Mouse (Mus musculus): ENCODE results near the gene Dnttip1. TPM values are rescaled to one million over a fixed set of nuclear protein-coding genes. Genes with fewer than 3 reads are reported as not detected.

Dnttip1 gene
- total and polyA plus RNA-seq, 3 experiments: 15.9 to 21.9 (median 21.8) TPM

DNA sequence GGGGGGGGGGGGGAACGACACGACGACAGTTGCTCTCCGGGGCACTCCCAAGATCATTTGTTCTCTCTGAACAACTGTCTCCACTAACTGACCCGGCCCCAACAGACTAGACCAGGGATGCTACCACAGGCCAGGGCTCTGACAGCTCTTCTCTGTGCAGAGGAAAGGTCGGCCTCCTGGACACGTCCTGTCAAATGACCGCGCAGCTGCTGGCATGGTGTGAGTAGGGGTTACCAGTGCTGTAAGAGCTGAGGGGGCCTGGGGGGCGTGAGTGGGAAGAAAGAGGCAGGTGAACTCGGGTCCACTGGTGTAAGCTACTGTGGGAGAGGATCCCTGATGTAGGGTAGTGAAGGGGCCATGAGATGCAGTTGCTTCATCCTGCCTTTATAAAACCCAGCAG is 12.1 kb downstream of the Dnttip1 start:
- Histone ChIP-seq H3K9ac (ENCODE audit: low read depth, low read length) (no peak overlapping the region), H3K79me2 (replicated peaks; ENCODE audit: control insufficient read depth, insufficient read depth, low read length) (no peaks in the 10 kb centered on the region), H3K36me3 (ENCODE audit: control insufficient read depth, insufficient read depth, low read length) (peaks cover 17% of the 10 kb centered on the region), H3K4me1 (ENCODE audit: control insufficient read depth, insufficient read depth, low read length) (peaks cover 1% of the 10 kb centered on the region; the same call in 1 of the 2 replicates), H3K27ac (no peak overlapping the region), H3K4me3 (no peak overlapping the region), H3K27me3 (ENCODE audit: control insufficient read depth, insufficient read depth, low read length) (no peaks in the 10 kb centered on the region)
- WGBS: 86% methylated on average over 10 of the region's 11 CpGs
- TF ChIP-seq CTCF (IDR thresholded peaks at IDR 0.05): no peak
- TF ChIP-seq POLR2A (IDR thresholded peaks at IDR 0.05; ENCODE audit: insufficient read depth, low read depth, low read length): no peak
- TF ChIP-seq EP300 (IDR thresholded peaks at IDR 0.05; ENCODE audit: insufficient read depth, low read depth, low read length): no peak
- no peak for DNase-seq
- intact Hi-C loops (cut with DNase I): no loop called here

DNA sequence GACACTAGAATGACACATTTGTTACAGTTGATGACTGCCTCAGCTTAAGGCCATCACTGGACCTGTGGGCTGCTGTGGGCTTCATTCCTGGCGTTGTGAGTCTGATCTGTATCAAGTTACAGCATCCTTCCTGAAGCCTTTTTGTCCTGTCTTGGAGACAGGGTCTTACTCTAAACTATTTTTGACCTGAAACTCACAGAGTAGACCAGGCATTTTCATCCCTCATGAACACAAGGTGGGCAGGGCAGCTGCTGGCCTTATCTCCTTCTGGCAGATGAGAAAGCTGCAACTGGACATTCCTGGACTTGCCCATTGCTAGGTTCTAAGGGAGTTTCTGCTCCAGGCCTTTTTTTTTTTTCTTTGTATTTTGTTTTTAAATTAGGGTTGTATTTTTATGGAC is 12.9 kb downstream of the Dnttip1 start:
- Histone ChIP-seq H3K9ac (ENCODE audit: low read depth, low read length) (no peak overlapping the region), H3K4me3 (no peak overlapping the region), H3K4me1 (ENCODE audit: control insufficient read depth, insufficient read depth, low read length) (peaks cover 1% of the 10 kb centered on the region; the same call in 1 of the 2 replicates), H3K79me2 (replicated peaks; ENCODE audit: control insufficient read depth, insufficient read depth, low read length) (no peaks in the 10 kb centered on the region), H3K27ac (no peak overlapping the region), H3K27me3 (ENCODE audit: control insufficient read depth, insufficient read depth, low read length) (no peaks in the 10 kb centered on the region), H3K36me3 (ENCODE audit: control insufficient read depth, insufficient read depth, low read length) (peaks cover 17% of the 10 kb centered on the region)
- intact Hi-C loops (cut with DNase I): no loop called here
- no peak for TF ChIP-seq EP300 (IDR thresholded peaks at IDR 0.05; ENCODE audit: insufficient read depth, low read depth, low read length)
- no peak for TF ChIP-seq CTCF (IDR thresholded peaks at IDR 0.05)
- no peak for TF ChIP-seq POLR2A (IDR thresholded peaks at IDR 0.05; ENCODE audit: insufficient read depth, low read depth, low read length)
- 63% methylated on average over 1 of the region's 1 CpGs for WGBS
- DNase-seq: no peak

DNA sequence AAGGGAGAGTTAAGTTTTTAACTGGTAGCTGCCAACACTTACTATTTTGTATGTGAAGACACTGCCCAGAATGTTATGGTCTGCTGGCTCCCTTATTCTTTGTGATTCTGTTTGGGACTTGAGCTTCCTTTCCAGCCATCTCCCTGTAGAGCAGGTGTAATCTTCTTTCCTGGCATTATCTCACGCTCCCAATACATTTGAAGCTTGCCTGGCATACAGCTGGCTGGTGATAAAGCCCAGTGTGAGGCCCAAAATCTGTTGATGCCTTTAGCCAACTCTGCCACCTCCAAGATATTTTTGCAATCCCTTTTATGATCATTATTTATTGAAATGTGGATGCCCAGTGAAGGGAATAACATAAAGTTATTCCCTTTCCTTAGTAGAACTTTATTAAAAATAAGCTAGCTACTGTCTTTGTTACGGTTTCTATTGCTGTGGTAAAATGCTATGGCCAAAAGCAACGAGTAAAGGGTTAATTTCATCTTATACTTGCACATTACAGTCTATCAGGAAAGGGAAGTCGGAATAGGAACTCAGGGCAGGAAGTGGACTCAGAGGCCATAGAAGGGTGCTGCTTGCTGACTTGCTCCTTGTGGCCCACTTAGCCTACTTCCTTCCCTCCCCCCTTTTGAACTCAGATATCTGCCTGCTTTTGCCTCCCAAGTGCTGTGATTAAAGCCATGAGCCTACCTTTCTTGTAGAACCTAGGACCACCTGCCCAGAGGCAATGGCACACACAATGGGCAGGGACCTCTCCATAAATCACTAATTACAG is 14.5 kb downstream of the Dnttip1 start:
- TF ChIP-seq POLR2A (IDR thresholded peaks at IDR 0.05; ENCODE audit: insufficient read depth, low read depth, low read length): no peak
- TF ChIP-seq EP300 (IDR thresholded peaks at IDR 0.05; ENCODE audit: insufficient read depth, low read depth, low read length): no peak
- TF ChIP-seq CTCF (IDR thresholded peaks at IDR 0.05): no peak
- Histone ChIP-seq H3K4me3 (no peak overlapping the region), H3K4me1 (ENCODE audit: control insufficient read depth, insufficient read depth, low read length) (no peaks in the 10 kb centered on the region; the same call in 1 of the 2 replicates), H3K79me2 (replicated peaks; ENCODE audit: control insufficient read depth, insufficient read depth, low read length) (no peaks in the 10 kb centered on the region), H3K27ac (no peak overlapping the region), H3K36me3 (ENCODE audit: control insufficient read depth, insufficient read depth, low read length) (peaks cover 8% of the 10 kb centered on the region), H3K27me3 (ENCODE audit: control insufficient read depth, insufficient read depth, low read length) (no peaks in the 10 kb centered on the region), H3K9ac (ENCODE audit: low read depth, low read length) (no peak overlapping the region)
- DNase-seq: no peak
- intact Hi-C loops (cut with DNase I): no loop called here
- 64% methylated on average over 4 of the region's 4 CpGs for WGBS

DNA sequence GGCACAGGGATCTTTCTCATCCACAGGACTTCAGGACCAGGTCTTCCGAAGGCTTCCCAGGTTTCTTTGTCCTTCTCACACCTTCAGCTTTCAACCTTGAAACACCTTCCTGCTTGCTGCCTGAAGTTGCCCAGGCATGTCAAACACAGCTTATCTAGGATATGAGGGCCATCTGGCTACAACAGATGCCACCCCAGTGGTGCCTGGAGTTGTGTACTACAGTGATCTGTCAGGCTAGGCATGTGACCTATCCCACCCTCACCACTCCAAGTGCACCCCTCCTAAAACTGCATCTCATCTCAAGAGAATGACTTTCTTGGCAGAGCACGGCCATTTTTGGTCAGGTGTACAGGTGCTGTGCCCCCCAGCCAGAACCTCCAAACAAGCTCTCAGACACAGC is 15.7 kb downstream of the Dnttip1 start:
- Histone ChIP-seq H3K27me3 (ENCODE audit: control insufficient read depth, insufficient read depth, low read length) (no peaks in the 10 kb centered on the region), H3K9ac (ENCODE audit: low read depth, low read length) (no peak overlapping the region), H3K36me3 (ENCODE audit: control insufficient read depth, insufficient read depth, low read length) (peaks cover 2% of the 10 kb centered on the region; the same call in 1 of the 2 replicates), H3K4me3 (no peak overlapping the region), H3K4me1 (ENCODE audit: control insufficient read depth, insufficient read depth, low read length) (no peaks in the 10 kb centered on the region), H3K79me2 (replicated peaks; ENCODE audit: control insufficient read depth, insufficient read depth, low read length) (no peaks in the 10 kb centered on the region), H3K27ac (no peak overlapping the region)
- intact Hi-C loops (cut with DNase I): no loop called here
- no peak for DNase-seq
- 84% methylated on average over 2 of the region's 2 CpGs for WGBS
- TF ChIP-seq POLR2A (IDR thresholded peaks at IDR 0.05; ENCODE audit: insufficient read depth, low read depth, low read length) (no peak), EP300 (IDR thresholded peaks at IDR 0.05; ENCODE audit: insufficient read depth, low read depth, low read length) (0 out of 2 replicates have a peak, but pooled peaks have one; percentile 25)

DNA sequence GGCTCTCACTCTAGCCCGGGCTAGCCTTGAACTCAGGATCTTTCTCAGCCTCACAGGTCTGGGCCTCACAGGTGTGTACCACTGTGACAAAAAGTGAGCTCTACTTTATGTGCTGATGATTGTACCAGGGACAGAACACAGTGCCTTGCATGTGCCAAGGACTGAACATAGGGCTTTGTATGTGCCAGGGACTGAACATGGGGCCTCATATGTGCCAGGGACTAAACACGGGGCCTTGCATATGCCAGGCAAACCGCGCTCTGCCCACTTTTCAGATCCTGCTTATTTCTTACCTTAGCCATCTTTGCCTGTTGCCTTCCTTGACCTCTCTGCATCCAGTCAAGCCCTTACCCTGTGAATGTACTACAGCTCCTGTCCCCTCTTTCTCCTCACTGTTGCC is 16.2 kb downstream of the Dnttip1 start:
- Histone ChIP-seq H3K4me1 (ENCODE audit: control insufficient read depth, insufficient read depth, low read length) (no peaks in the 10 kb centered on the region), H3K27me3 (ENCODE audit: control insufficient read depth, insufficient read depth, low read length) (no peaks in the 10 kb centered on the region), H3K9ac (ENCODE audit: low read depth, low read length) (no peak overlapping the region), H3K27ac (no peak overlapping the region), H3K79me2 (replicated peaks; ENCODE audit: control insufficient read depth, insufficient read depth, low read length) (no peaks in the 10 kb centered on the region), H3K4me3 (no peak overlapping the region), H3K36me3 (ENCODE audit: control insufficient read depth, insufficient read depth, low read length) (peaks cover 2% of the 10 kb centered on the region; the same call in 1 of the 2 replicates)
- TF ChIP-seq POLR2A (IDR thresholded peaks at IDR 0.05; ENCODE audit: insufficient read depth, low read depth, low read length): no peak
- no peak for TF ChIP-seq EP300 (IDR thresholded peaks at IDR 0.05; ENCODE audit: insufficient read depth, low read depth, low read length)
- no peak for TF ChIP-seq CTCF (IDR thresholded peaks at IDR 0.05)
- 97% methylated on average over 4 of the region's 4 CpGs for WGBS
- no peak for DNase-seq
- intact Hi-C loops (cut with DNase I): no loop called here

DNA sequence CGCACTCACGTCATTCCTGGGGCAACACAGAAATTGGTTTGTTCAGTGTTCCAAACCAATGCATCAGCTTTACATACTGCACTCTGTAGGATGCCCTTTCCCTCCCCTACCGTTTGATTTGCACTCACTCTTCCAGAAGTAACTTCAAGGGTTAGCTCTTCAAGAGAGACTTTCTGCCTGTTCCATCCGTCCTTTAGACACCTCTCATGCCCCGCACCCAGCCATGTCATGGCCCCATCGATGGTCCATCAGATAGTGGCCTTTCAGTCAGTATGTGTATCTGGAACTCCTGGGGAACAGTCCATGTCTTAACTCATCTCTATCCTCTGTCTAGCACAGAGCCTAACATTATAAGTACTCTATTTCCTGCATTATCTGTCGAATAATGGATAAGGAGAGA is 16.8 kb downstream of the Dnttip1 start:
- WGBS: 77% methylated on average over 7 of the region's 7 CpGs
- intact Hi-C loops (cut with DNase I): no loop called here
- no peak for DNase-seq
- no peak overlapping the region for H3K4me3 ChIP-seq
- no peak overlapping the region for H3K9ac ChIP-seq (ENCODE audit: low read depth, low read length)
- H3K36me3 ChIP-seq (ENCODE audit: control insufficient read depth, insufficient read depth, low read length): peaks cover 2% of the 10 kb centered on the region; the same call in 1 of the 2 replicates
- TF ChIP-seq CTCF (IDR thresholded peaks at IDR 0.05) (no peak), POLR2A (IDR thresholded peaks at IDR 0.05; ENCODE audit: insufficient read depth, low read depth, low read length) (0 out of 2 replicates have a peak, but pooled peaks have one; percentile 10)
- H3K27me3 ChIP-seq (ENCODE audit: control insufficient read depth, insufficient read depth, low read length): no peaks in the 10 kb centered on the region
- no peak overlapping the region for H3K27ac ChIP-seq
- H3K79me2 ChIP-seq (replicated peaks; ENCODE audit: control insufficient read depth, insufficient read depth, low read length): no peaks in the 10 kb centered on the region
- no peaks in the 10 kb centered on the region for H3K4me1 ChIP-seq (ENCODE audit: control insufficient read depth, insufficient read depth, low read length)

Data from heart, adult 2 months (tissue).